ENCODE assay signal across 8 mouse cellular contexts in the genomic region with DNA sequence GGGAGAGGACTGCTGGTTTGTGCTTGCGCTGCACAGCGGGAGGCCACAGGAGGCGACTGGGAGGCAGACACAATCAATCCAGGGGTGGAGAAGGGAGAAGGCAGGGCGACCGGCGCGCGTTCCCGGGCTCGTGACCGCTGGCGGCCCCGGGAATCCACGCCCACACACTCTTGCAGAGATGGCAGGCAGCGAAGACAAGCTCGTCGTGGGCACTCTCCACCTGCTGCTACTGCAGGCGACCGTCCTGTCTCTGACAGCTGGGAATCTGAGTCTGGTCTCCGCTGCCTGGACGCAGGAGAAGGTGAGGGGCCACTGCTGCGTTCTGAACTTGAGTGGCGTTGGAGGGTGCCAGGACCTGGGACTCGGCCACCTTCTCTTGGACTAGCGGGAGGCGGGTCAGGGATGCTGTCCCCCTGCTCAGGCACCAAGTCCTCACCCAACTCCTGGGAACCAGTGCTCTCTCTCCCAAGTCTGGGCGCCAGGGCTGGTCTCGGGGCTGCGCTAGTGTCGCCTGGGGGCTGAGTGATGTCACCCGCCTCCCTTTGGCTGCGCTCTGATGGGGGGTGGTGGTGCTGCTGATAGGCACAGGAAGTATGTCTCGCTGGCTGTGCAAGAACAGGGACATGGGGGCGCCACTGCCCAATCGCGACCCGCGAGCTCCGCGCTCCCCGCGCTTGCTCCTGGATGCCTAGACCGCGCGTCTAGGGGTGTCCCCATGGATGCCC. TPM values are rescaled to one million over a fixed set of nuclear protein-coding genes. Genes with fewer than 3 reads are reported as not detected.
DNase-seq lines count a peak whose midpoint lies in the region; ATAC-seq and TF ChIP-seq lines count a peak whose summit lies in the region.

No protein-coding gene starts in this region.

- H3K27ac ChIP-seq in ES-Bruce4 (ENCODE audit: insufficient read depth, low read length), result no peak overlapping the region
- no peak overlapping the region for H3K27ac ChIP-seq in hindbrain, embryonic 11.5 days (ENCODE audit: low read depth, low read length)

- ATAC-seq in hindbrain, embryonic 11.5 days (ENCODE audit: low FRiP score), result peak; percentile 92

- no peaks in the 10 kb centered on the region for H3K4me1 ChIP-seq in ES-Bruce4 (ENCODE audit: control insufficient read depth, insufficient read depth, low read length)
- H3K4me1 ChIP-seq in hindbrain, embryonic 11.5 days (replicated peaks; ENCODE audit: control insufficient read depth, insufficient read depth, low read length), result no peaks in the 10 kb centered on the region

- no peak for TF ChIP-seq EP300 in ES-Bruce4 (IDR thresholded peaks at IDR 0.05; ENCODE audit: insufficient read depth, low read depth, low read length)

- no peak for TF ChIP-seq CTCF in ES-Bruce4 (IDR thresholded peaks at IDR 0.05; ENCODE audit: low read depth, low read length)

- H3K36me3 ChIP-seq in ES-Bruce4 (ENCODE audit: control insufficient read depth, insufficient read depth, low read length, poor library complexity, severe bottlenecking), result no peaks in the 10 kb centered on the region
- H3K36me3 ChIP-seq in hindbrain, embryonic 11.5 days (ENCODE audit: control insufficient read depth, insufficient read depth, low read length), result no peaks in the 10 kb centered on the region

- no peak for TF ChIP-seq POLR2A in ES-Bruce4 (IDR thresholded peaks at IDR 0.05; ENCODE audit: insufficient read depth, low read length)

- WGBS in hindbrain, embryonic 11.5 days, result under 1% methylated on average over 44 of the region's 45 CpGs

- H3K4me2 ChIP-seq in hindbrain, embryonic 11.5 days (replicated peaks; ENCODE audit: low read depth, low read length), result peak overlapping the region; percentile 91

- peak overlapping the region; percentile 8; the same call in 1 of the 2 replicates for H3K9ac ChIP-seq in ES-Bruce4 (ENCODE audit: low read depth, poor library complexity, severe bottlenecking)
- peak overlapping the region; percentile 55 for H3K9ac ChIP-seq in hindbrain, embryonic 11.5 days (ENCODE audit: low read depth, low read length)

- no peaks in the 10 kb centered on the region for H3K9me3 ChIP-seq in ES-Bruce4 (replicated peaks; ENCODE audit: control insufficient read depth, insufficient read depth, low read length, poor library complexity, severe bottlenecking)
- no peaks in the 10 kb centered on the region for H3K9me3 ChIP-seq in hindbrain, embryonic 11.5 days (ENCODE audit: control insufficient read depth, low read length)

- H3K4me3 ChIP-seq in ES-Bruce4 (ENCODE audit: low read depth, low read length), result peak overlapping the region; percentile 82
- H3K4me3 ChIP-seq in hindbrain, embryonic 11.5 days (ENCODE audit: low read depth, low read length), result peak overlapping the region; percentile 58

- H3K27me3 ChIP-seq in ES-Bruce4 (ENCODE audit: control insufficient read depth, insufficient read depth, low read length, poor library complexity, severe bottlenecking), result no peaks in the 10 kb centered on the region
- H3K27me3 ChIP-seq in hindbrain, embryonic 11.5 days (ENCODE audit: control insufficient read depth, insufficient read depth, low read length), result peaks cover 6% of the 10 kb centered on the region; the same call in 1 of the 2 replicates

- peak; percentile 2 for DNase-seq in cerebellum, adult 8-10 months
- DNase-seq in frontal cortex, postnatal 10 days (ENCODE audit: low spot score in 2 of 2), result peak; percentile 68 to 76
- peak; percentile 75 for DNase-seq in hindbrain, embryonic 11.5 days (ENCODE audit: low spot score)
- DNase-seq in layer of hippocampus, postnatal 25 days (ENCODE audit: extremely low spot score in 1 of 2, low spot score in 1 of 2), result peak; percentile 39 to 41
- DNase-seq in lung, postnatal 10 days, result peak; percentile 87
- DNase-seq in ovary, postnatal 10 days (ENCODE audit: low spot score), result peak; percentile 15
- DNase-seq in thymus, postnatal 25 days, result peak; percentile 74

RNA-seq across cellular contexts. Expression of gene Qpct, which starts 0.5 kb away (rescaled TPM):
- 2.2 and 3.0 TPM in 2 replicates for polyA plus RNA-seq in ES-Bruce4 (2011; ENCODE audit: insufficient read depth, insufficient read length, low read depth, missing spikeins)
- 8.2 and 10.6 TPM in 2 replicates for polyA plus RNA-seq in hindbrain, embryonic 11.5 days (2014; fragmentation: Nextera tagmentation; extraction: Ambion mirVana)
- 10 to 100 TPM; 12.5 to 14.8 TPM for total RNA-seq in layer of hippocampus, postnatal 25 days (2021)

RNA-seq across cellular contexts. Expression of gene Prkd3, which starts 31.6 kb away (rescaled TPM):
- 36.1 and 37.5 TPM in 2 replicates for polyA plus RNA-seq in ES-Bruce4 (2011; ENCODE audit: insufficient read depth, insufficient read length, low read depth, missing spikeins)
- 40.9 and 44.0 TPM in 2 replicates for polyA plus RNA-seq in hindbrain, embryonic 11.5 days (2014; fragmentation: Nextera tagmentation; extraction: Ambion mirVana)
- 10 to 100 TPM; 13.1 to 14.7 TPM for total RNA-seq in layer of hippocampus, postnatal 25 days (2021)

Comparison
In these comparisons a context has a peak if more than half of its experiments do, and no peak if none do; other contexts are left out.
1. DNase-seq: peak in every context shown above with its lines; median percentile 87 in lung, postnatal 10 days; 75 in hindbrain, embryonic 11.5 days; 74 in thymus, postnatal 25 days; 72 in frontal cortex, postnatal 10 days; 40 in layer of hippocampus, postnatal 25 days; 15 in ovary, postnatal 10 days; 2 in cerebellum, adult 8-10 months.